Mouse (Mus musculus): ENCODE data around the gene Agap1. TPM values are rescaled to one million over a fixed set of nuclear protein-coding genes. Genes with fewer than 3 reads are reported as not detected.
A peak's percentile ranks its signal among the peaks of the same experiment; 100 is the strongest.

Agap1 gene
- polyA plus RNA-seq, 1 experiment from 2014 or later = 4.2 TPM

GRCm38 (mm10) chr1:89613234-89613870 is 158.7 kb downstream of the Agap1 start:
- Histone ChIP-seq H3K4me2 (replicated peaks; ENCODE audit: low read depth) (no peak overlapping the region), H3K36me3 (ENCODE audit: control insufficient read depth, insufficient read depth, low read length) (0 out of 2 replicates have a peak, but pooled peaks cover 6% of the 10 kb centered on the region), H3K4me1 (replicated peaks; ENCODE audit: control insufficient read depth, insufficient read depth) (0 out of 2 replicates have a peak, but pooled peaks cover 2% of the 10 kb centered on the region), H3K27ac (replicated peaks) (no peak overlapping the region), H3K27me3 (ENCODE audit: control insufficient read depth, insufficient read depth, low read length) (no peaks in the 10 kb centered on the region), H3K9ac (ENCODE audit: low read length) (no peak overlapping the region), H3K9me3 (ENCODE audit: control insufficient read depth, low read length) (no peaks in the 10 kb centered on the region), H3K4me3 (ENCODE audit: low read depth, low read length) (no peak overlapping the region)
- no peak for DNase-seq (ENCODE audit: low spot score)
- ATAC-seq (ENCODE audit: low FRiP score, low TSS enrichment) = no peak
- WGBS = 63% methylated on average over 5 of the region's 5 CpGs
- TF ChIP-seq CTCF (IDR thresholded peaks at IDR 0.05; ENCODE audit: low read depth) = no peak
- no peak for TF ChIP-seq EP300 (optimal IDR thresholded peaks at IDR 0.05)

GRCm38 (mm10) chr1:89616556-89616955 is 161.9 kb downstream of the Agap1 start:
- no peak overlapping the region for H3K27ac ChIP-seq (replicated peaks)
- H3K9me3 ChIP-seq (ENCODE audit: control insufficient read depth, low read length) = no peaks in the 10 kb centered on the region
- H3K27me3 ChIP-seq (ENCODE audit: control insufficient read depth, insufficient read depth, low read length) = no peaks in the 10 kb centered on the region
- H3K9ac ChIP-seq (ENCODE audit: low read length) = no peak overlapping the region
- ATAC-seq (ENCODE audit: low FRiP score, low TSS enrichment) (0 out of 2 replicates have a peak, but pooled peaks have one; percentile 8), DNase-seq (ENCODE audit: low spot score) (no peak)
- TF ChIP-seq EP300 (optimal IDR thresholded peaks at IDR 0.05) = no peak
- TF ChIP-seq CTCF (IDR thresholded peaks at IDR 0.05; ENCODE audit: low read depth) = no peak
- 0 out of 2 replicates have a peak, but pooled peaks cover 6% of the 10 kb centered on the region for H3K36me3 ChIP-seq (ENCODE audit: control insufficient read depth, insufficient read depth, low read length)
- 0 out of 2 replicates have a peak, but pooled peaks cover 4% of the 10 kb centered on the region for H3K4me1 ChIP-seq (replicated peaks; ENCODE audit: control insufficient read depth, insufficient read depth)
- 46% methylated on average over 6 of the region's 6 CpGs for WGBS
- H3K4me2 ChIP-seq (replicated peaks; ENCODE audit: low read depth) = no peak overlapping the region
- H3K4me3 ChIP-seq (ENCODE audit: low read depth, low read length) = no peak overlapping the region

GRCm38 (mm10) chr1:89617336-89617735 is 162.7 kb downstream of the Agap1 start:
- WGBS = 72% methylated on average over 9 of the region's 9 CpGs
- Histone ChIP-seq H3K27ac (replicated peaks) (no peak overlapping the region), H3K9ac (ENCODE audit: low read length) (no peak overlapping the region)

GRCm38 (mm10) chr1:89619963-89620362 is 165.4 kb downstream of the Agap1 start:
- Histone ChIP-seq H3K36me3 (ENCODE audit: control insufficient read depth, insufficient read depth, low read length) (no peaks in the 10 kb centered on the region), H3K4me2 (replicated peaks; ENCODE audit: low read depth) (no peak overlapping the region), H3K9me3 (ENCODE audit: control insufficient read depth, low read length) (no peaks in the 10 kb centered on the region), H3K4me1 (replicated peaks; ENCODE audit: control insufficient read depth, insufficient read depth) (0 out of 2 replicates have a peak, but pooled peaks cover 4% of the 10 kb centered on the region), H3K27ac (replicated peaks) (no peak overlapping the region), H3K27me3 (ENCODE audit: control insufficient read depth, insufficient read depth, low read length) (no peaks in the 10 kb centered on the region), H3K4me3 (ENCODE audit: low read depth, low read length) (no peak overlapping the region), H3K9ac (ENCODE audit: low read length) (no peak overlapping the region)
- no peak for ATAC-seq (ENCODE audit: low FRiP score, low TSS enrichment)
- DNase-seq (ENCODE audit: low spot score) = no peak
- 67% methylated on average over 2 of the region's 2 CpGs for WGBS
- TF ChIP-seq CTCF (IDR thresholded peaks at IDR 0.05; ENCODE audit: low read depth) = no peak
- TF ChIP-seq EP300 (optimal IDR thresholded peaks at IDR 0.05) = no peak

More at GRCm38 (mm10) chr1:89617336-89617735, 162.7 kb downstream of the Agap1 start:
- no peaks in the 10 kb centered on the region for H3K9me3 ChIP-seq (ENCODE audit: control insufficient read depth, low read length)
- TF ChIP-seq CTCF (IDR thresholded peaks at IDR 0.05; ENCODE audit: low read depth) = no peak
- no peak for TF ChIP-seq EP300 (optimal IDR thresholded peaks at IDR 0.05)
- no peak overlapping the region for H3K4me2 ChIP-seq (replicated peaks; ENCODE audit: low read depth)
- H3K27me3 ChIP-seq (ENCODE audit: control insufficient read depth, insufficient read depth, low read length) = no peaks in the 10 kb centered on the region
- no peaks in the 10 kb centered on the region for H3K36me3 ChIP-seq (ENCODE audit: control insufficient read depth, insufficient read depth, low read length)
- no peak overlapping the region for H3K4me3 ChIP-seq (ENCODE audit: low read depth, low read length)
- H3K4me1 ChIP-seq (replicated peaks; ENCODE audit: control insufficient read depth, insufficient read depth) = 0 out of 2 replicates have a peak, but pooled peaks cover 4% of the 10 kb centered on the region
- ATAC-seq (ENCODE audit: low FRiP score, low TSS enrichment) (no peak), DNase-seq (ENCODE audit: low spot score) (no peak)

- Histone ChIP-seq H3K27me3 (ENCODE audit: control insufficient read depth, insufficient read depth, low read length) (no peaks in the 10 kb centered on the region), H3K9me3 (ENCODE audit: control insufficient read depth, low read length) (no peaks in the 10 kb centered on the region), H3K27ac (replicated peaks) (no peak overlapping the region), H3K9ac (ENCODE audit: low read length) (no peak overlapping the region), H3K4me3 (ENCODE audit: low read depth, low read length) (no peak overlapping the region), H3K4me2 (replicated peaks; ENCODE audit: low read depth) (no peak overlapping the region), H3K4me1 (replicated peaks; ENCODE audit: control insufficient read depth, insufficient read depth) (0 out of 2 replicates have a peak, but pooled peaks cover 4% of the 10 kb centered on the region), H3K36me3 (ENCODE audit: control insufficient read depth, insufficient read depth, low read length) (no peaks in the 10 kb centered on the region)
- TF ChIP-seq CTCF (IDR thresholded peaks at IDR 0.05; ENCODE audit: low read depth) = no peak
- no peak for TF ChIP-seq EP300 (optimal IDR thresholded peaks at IDR 0.05)
- ATAC-seq (ENCODE audit: low FRiP score, low TSS enrichment) (no peak), DNase-seq (ENCODE audit: low spot score) (no peak)
- 56% methylated on average over 8 of the region's 8 CpGs for WGBS
These were observed 166.6 kb downstream of the Agap1 start for GRCm38 (mm10) chr1:89621014-89621791.

All from stomach, postnatal 0 days (tissue).